Mouse (Mus musculus): ENCODE data around the gene Ina. TPM values are rescaled to one million over a fixed set of nuclear protein-coding genes. Genes with fewer than 3 reads are reported as not detected.

The Ina gene
- polyA plus RNA-seq (2015; fragmentation: Nextera tagmentation; extraction: Ambion mirVana) = 0.11 and 0.17 TPM in 2 replicates

DNA sequence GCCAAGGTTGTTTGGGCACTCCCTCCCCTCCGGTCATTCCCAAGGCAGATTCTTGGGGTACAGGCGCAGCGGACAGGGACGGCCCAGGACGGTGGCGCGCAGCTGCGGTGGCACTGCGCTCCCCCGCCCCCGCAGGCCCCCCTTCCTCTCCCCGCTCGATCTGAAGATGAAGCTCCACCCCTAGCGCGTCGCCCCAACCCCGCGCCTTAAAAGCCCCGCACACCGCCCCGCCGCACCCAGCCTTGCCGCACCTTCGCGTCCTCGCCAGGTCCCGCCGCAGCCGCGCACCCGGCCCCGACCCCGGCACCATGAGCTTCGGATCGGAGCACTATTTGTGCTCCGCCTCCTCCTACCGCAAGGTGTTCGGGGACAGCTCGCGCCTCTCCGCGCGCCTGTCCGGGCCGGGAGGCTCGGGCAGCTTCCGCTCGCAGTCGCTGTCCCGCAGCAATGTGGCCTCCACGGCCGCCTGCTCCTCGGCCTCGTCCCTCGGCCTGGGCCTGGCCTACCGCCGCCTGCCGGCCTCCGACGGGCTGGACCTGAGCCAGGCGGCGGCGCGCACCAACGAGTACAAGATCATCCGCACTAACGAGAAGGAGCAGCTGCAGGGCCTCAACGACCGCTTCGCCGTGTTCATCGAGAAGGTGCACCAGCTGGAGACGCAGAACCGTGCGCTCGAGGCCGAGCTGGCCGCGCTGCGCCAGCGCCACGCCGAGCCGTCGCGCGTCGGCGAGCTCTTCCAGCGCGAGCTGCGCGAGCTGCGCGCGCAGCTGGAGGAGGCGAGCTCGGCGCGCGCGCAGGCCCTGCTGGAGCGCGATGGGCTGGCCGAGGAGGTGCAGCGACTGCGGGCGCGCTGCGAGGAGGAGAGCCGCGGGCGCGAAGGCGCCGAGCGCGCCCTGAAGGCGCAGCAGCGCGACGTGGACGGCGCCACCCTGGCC, at the start of gene Ina, which contains the start of gene Nt5c2:
Ina (plus strand) TSS at position 252 of the 935 bp plus-strand sequence.
Nt5c2 (minus strand) TSS at position 707 of the 935 bp plus-strand sequence.

DNA sequence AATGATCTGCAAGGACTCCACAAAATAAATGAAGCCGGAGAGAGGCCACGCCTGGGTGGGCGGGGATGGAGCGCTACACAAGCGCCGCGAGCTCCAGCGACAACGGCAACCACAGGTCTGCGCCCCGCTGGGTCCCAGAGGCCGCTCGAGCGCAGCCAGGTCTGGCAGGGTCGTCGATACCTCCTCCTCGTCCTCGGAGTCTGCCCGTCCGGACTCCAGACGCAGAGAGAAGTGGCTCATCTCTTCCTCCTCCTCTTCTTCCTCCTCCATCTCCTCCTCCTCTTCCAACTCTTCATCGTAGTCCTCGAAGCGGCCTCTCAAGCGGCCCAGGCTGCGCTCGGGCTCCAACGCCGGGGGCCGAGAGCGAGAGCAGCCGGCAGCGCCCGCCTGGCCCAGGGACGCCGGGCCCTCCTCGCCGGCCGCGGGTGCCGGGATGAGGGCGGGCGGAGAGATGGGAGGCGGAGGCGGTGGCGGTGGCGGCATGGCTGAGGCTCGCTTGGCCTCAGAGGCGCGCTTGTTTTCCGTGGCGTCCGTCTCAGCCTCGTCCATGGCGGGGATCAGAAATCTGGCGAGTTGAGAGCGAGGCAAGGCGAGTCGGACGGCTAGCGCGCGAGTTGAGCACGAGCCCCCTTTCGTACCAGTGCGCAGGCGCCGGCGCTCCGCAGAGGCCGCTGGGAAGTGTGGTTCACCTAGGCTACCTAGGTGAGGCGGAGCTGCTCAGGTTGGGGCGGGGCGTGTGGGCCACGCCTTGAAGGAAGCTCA, 36.0 kb downstream of the Ina start, which contains the start of gene Pcgf6:
Pcgf6 (minus strand) TSS at position 636 of the 762 bp plus-strand sequence.

DNA sequence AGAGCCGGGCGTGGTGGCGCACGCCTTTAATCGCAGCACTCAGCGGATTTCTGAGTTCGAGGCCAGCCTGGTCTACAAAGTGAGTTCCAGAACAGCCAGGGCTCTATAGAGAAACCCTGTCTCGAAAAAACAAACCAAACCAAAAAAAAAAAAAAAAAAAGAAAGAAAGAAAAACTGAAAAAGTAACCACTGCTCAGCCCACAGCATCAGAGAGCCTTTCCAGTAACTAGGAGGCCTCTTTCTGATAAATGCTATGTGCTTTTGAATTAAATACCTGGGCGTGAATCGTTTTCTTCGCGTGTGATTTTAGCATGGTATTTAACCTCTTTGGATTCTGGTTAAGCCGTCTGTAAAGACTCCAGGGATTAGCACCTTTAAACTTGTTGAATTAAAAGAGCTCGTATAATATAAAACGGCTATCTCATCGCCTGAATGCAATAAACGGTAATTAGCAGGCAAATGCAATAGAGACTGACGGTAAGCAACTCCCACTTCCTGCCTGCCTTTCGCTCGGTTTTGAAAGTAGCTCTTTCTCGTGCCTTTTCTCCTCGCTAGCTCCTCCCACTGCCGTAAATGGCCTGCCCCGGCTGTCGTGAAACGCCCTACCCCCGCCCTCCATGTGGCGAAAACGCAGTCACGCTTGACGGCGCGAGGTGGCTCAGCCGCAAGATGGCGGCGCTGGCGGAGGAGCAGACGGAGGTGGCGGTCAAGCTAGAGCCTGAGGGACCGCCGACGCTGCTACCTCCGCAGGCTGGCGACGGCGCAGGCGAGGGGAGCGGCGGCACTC, 52.8 kb downstream of the Ina start, which contains the start of gene Taf5:
Taf5 (plus strand) TSS at position 651 of the 787 bp plus-strand sequence.

Other genes starting within 250 kb of the Ina start
- gene Nt5c2, start 455 bp downstream of the Ina start, polyA plus RNA-seq (2015; fragmentation: Nextera tagmentation; extraction: Ambion mirVana) = 61.2 and 67.5 TPM in 2 replicates
- gene Pcgf6, start 36.2 kb downstream of the Ina start, polyA plus RNA-seq (2015; fragmentation: Nextera tagmentation; extraction: Ambion mirVana) = 4.3 and 5.2 TPM in 2 replicates
- 1.8 and 1.9 TPM in 2 replicates for gene Taf5, start 53.0 kb downstream of the Ina start, polyA plus RNA-seq (2015; fragmentation: Nextera tagmentation; extraction: Ambion mirVana)
- gene Usmg5, start 75.9 kb downstream of the Ina start, polyA plus RNA-seq (2015; fragmentation: Nextera tagmentation; extraction: Ambion mirVana) = 2,727 and 2,888 TPM in 2 replicates
- 3.4 and 3.9 TPM in 2 replicates for gene Pdcd11, start 76.1 kb downstream of the Ina start, polyA plus RNA-seq (2015; fragmentation: Nextera tagmentation; extraction: Ambion mirVana)
- 4.4 and 4.6 TPM in 2 replicates for gene Calhm2, start 123.6 kb downstream of the Ina start, polyA plus RNA-seq (2015; fragmentation: Nextera tagmentation; extraction: Ambion mirVana)
- gene Calhm1, start 129.6 kb downstream of the Ina start, polyA plus RNA-seq (2015; fragmentation: Nextera tagmentation; extraction: Ambion mirVana) = not detected in 2 replicates
- not detected in 2 replicates for gene Calhm3, start 143.1 kb downstream of the Ina start, polyA plus RNA-seq (2015; fragmentation: Nextera tagmentation; extraction: Ambion mirVana)
- 14.5 and 16.1 TPM in 2 replicates for gene Neurl1a, start 164.1 kb downstream of the Ina start, polyA plus RNA-seq (2015; fragmentation: Nextera tagmentation; extraction: Ambion mirVana)